Mouse (Mus musculus) neural tube, embryonic 14.5 days (tissue): ENCODE measurements around the gene Gm16181. TPM values are rescaled to one million over a fixed set of nuclear protein-coding genes. Genes with fewer than 3 reads are reported as not detected.
A peak's percentile ranks its signal among the peaks of the same experiment; 100 is the strongest.

Experiments used
- ATAC-seq: fragments of 200-750 bp; cut with Nextera tagmentation; 2 replicates; pipeline ENCODE4 v1.8.0; 2017; ENCODE audit warnings: low read depth, mild to moderate bottlenecking, moderate TSS enrichment, moderate library complexity
- H3K27ac ChIP-seq: fragments of 300-500 bp; sonication (generic); 2 replicates; pipeline ENCODE4 v1.5.1; 2014; ENCODE audit warnings: low read depth, mild to moderate bottlenecking, control low read depth, low read length, moderate library complexity, mixed read lengths
- H3K27me3 ChIP-seq: fragments of 300-500 bp; sonication (generic); 2 replicates; pipeline ENCODE4 v1.6.1; 2014; ENCODE audit warnings: low read length; ENCODE audit not compliant: control insufficient read depth, insufficient read depth
- H3K36me3 ChIP-seq: fragments of 300-500 bp; sonication (generic); 2 replicates; pipeline ENCODE4 v1.6.1; 2014; ENCODE audit warnings: low read length, mixed read lengths; ENCODE audit not compliant: control insufficient read depth, insufficient read depth
- H3K4me1 ChIP-seq: fragments of 300-500 bp; sonication (generic); 2 replicates; pipeline ENCODE4 v1.6.1; 2014; ENCODE audit warnings: low read length; ENCODE audit not compliant: control insufficient read depth, insufficient read depth
- H3K4me2 ChIP-seq: fragments of 300-500 bp; sonication (generic); 2 replicates; pipeline ENCODE4 v1.6.1; 2014; ENCODE audit warnings: mild to moderate bottlenecking, low read depth, low read length, control low read depth
- H3K4me3 ChIP-seq: fragments of 300-500 bp; sonication (generic); 2 replicates; pipeline ENCODE4 v1.5.1; 2014; ENCODE audit warnings: low read depth, low read length, control low read depth, mixed read lengths
- H3K9ac ChIP-seq: fragments of 300-500 bp; sonication (generic); replicated peaks from 2 replicates; pipeline ENCODE4 v1.6.1; 2014; ENCODE audit warnings: low read depth, mild to moderate bottlenecking, control low read depth, low read length, mixed read lengths
- H3K9me3 ChIP-seq: fragments of 300-500 bp; sonication (generic); 2 replicates; pipeline ENCODE4 v1.6.1; 2016; ENCODE audit warnings: low read length; ENCODE audit not compliant: control insufficient read depth
- WGBS: fragments of 180-500 bp; shearing (Covaris S2); extraction: QIAGEN DNeasy Blood & Tissue Kit; methylation state at CpG from one replicate; pipeline ENCODE4 v1.1.7; 2014; 5-methylcytosine and 5-hydroxymethylcytosine counted together
- polyA plus RNA-seq: library from polyadenylated mRNA; unstranded; fragments of >200 nt; fragmentation: Nextera tagmentation; extraction: Ambion mirVana; gene quantifications from 2 replicates; pipeline ENCODE4 v1.2.1, GENCODE M21; 2014

Gene Gm16181
- polyA plus RNA-seq, 1 experiment from 2014 or later: 0.44 TPM

DNA sequence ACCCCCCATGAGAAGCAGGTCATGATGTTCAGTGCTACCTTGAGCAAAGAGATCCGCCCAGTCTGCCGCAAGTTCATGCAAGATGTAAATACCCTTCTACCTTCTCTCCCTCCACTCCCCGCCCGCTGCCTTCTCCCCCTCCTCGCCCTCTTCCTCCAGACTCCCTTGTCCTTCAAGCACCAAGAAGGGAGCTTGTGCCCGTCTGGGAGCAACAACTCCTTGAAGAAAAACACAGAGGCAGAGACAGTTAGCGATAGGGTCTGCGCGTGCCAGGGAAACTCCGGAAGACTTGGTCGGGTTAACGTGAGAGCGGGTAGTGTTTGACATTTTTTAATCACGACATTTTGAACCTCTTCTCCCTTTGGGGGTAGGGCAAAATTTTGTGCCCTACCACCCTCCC is 28.4 kb downstream of the Gm16181 start:
- Histone ChIP-seq H3K27me3 (no peaks in the 10 kb centered on the region), H3K36me3 (peaks cover 98% of the 10 kb centered on the region), H3K4me3 (no peak overlapping the region), H3K9me3 (no peaks in the 10 kb centered on the region), H3K27ac (no peak overlapping the region), H3K4me1 (peaks cover 22% of the 10 kb centered on the region), H3K9ac (no peak overlapping the region), H3K4me2 (no peak overlapping the region)
- ATAC-seq: no peak
- WGBS: 89% methylated on average over 14 of the region's 14 CpGs

DNA sequence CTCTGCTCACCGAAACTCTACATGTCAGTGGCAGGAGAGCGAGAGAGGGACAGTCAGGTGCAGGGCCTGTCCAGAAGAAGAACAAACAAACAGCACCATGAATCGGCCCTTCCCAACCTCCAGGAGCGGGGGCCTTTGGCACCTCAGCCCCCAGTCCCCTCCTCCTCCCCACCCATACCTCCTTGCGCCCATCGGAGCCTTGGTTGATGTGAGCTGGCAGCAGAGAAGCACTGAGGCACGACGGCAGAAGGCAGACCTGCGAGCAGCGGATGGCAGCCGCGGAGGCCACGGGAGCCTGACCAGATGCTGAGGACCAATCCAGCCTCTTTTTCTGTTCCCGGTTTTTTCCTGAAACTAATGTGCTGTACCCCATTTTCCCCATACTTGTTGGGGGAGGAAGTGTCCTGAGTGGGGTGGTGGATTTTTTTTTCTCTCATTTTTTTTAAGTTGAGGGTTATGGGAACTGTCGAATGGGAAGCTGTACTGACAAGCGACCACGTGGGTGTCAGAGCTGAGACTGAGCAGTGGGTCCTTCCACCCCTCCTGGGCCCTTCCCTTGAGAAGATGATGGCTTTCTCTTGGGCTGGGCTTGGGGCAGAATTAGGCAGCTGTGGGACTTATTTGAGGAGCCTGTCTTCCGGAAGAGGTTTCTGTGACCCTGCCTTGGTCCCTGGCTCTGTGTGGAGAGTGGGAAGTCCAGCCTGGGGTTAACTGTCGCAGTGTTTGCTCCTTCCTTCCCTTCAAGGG is 29.0 kb downstream of the Gm16181 start:
- no peak overlapping the region for H3K4me3 ChIP-seq
- H3K4me2 ChIP-seq: no peak overlapping the region
- H3K36me3 ChIP-seq: peaks cover 95% of the 10 kb centered on the region
- H3K9ac ChIP-seq: no peak overlapping the region
- H3K4me1 ChIP-seq: peaks cover 15% of the 10 kb centered on the region
- ATAC-seq: no peak
- WGBS: 83% methylated on average over 19 of the region's 19 CpGs
- H3K27ac ChIP-seq: no peak overlapping the region
- H3K9me3 ChIP-seq: no peaks in the 10 kb centered on the region
- no peaks in the 10 kb centered on the region for H3K27me3 ChIP-seq

- no peaks in the 10 kb centered on the region for H3K9me3 ChIP-seq
- 93% methylated on average over 3 of the region's 3 CpGs for WGBS
- no peak overlapping the region for H3K27ac ChIP-seq
- H3K4me3 ChIP-seq: no peak overlapping the region
- H3K27me3 ChIP-seq: no peaks in the 10 kb centered on the region
- 0 out of 2 replicates have a peak, but pooled peaks cover 6% of the 10 kb centered on the region for H3K4me1 ChIP-seq
- H3K4me2 ChIP-seq: no peak overlapping the region
- ATAC-seq: no peak
- H3K36me3 ChIP-seq: peaks cover 86% of the 10 kb centered on the region
- no peak overlapping the region for H3K9ac ChIP-seq
These were observed 29.9 kb downstream of the Gm16181 start for GRCm38 (mm10) chr17:35250348-35251120.

- Histone ChIP-seq H3K4me1 (0 out of 2 replicates have a peak, but pooled peaks cover 2% of the 10 kb centered on the region), H3K27me3 (no peaks in the 10 kb centered on the region), H3K4me3 (no peak overlapping the region), H3K9me3 (no peaks in the 10 kb centered on the region), H3K27ac (no peak overlapping the region), H3K9ac (no peak overlapping the region), H3K4me2 (no peak overlapping the region), H3K36me3 (peaks cover 79% of the 10 kb centered on the region)
- no peak for ATAC-seq
- WGBS: 87% methylated on average over 15 of the region's 15 CpGs
These were observed 30.6 kb downstream of the Gm16181 start for GRCm38 (mm10) chr17:35251162-35251719.

DNA sequence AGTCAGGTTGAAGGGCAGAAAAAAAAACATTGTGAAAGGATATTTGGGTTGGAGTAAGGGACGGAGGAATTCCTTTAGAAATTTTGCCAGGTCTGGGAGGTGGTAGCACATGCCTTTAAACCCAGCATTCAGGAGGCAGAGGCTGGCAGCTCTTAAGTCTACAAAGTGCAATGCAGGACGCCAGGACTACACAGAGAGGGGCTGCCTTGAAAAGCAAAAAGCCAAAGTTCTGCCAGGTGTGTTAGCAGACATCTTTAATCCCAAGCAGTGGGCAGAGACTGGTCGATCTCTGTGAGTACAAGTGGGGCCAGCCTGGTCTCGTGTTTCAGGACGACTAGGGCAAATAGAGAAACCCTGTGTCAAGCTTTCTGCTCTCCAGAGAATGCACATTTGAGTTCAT is 31.3 kb downstream of the Gm16181 start:
- no peak overlapping the region for H3K4me2 ChIP-seq
- no peaks in the 10 kb centered on the region for H3K9me3 ChIP-seq
- H3K27ac ChIP-seq: no peak overlapping the region
- no peak overlapping the region for H3K9ac ChIP-seq
- WGBS: 93% methylated on average over 5 of the region's 5 CpGs
- no peaks in the 10 kb centered on the region for H3K4me1 ChIP-seq
- peaks cover 71% of the 10 kb centered on the region for H3K36me3 ChIP-seq
- no peak for ATAC-seq
- H3K4me3 ChIP-seq: no peak overlapping the region
- no peaks in the 10 kb centered on the region for H3K27me3 ChIP-seq

GRCm38 (mm10) chr17:35252619-35253292 is 32.1 kb downstream of the Gm16181 start:
- no peak overlapping the region for H3K27ac ChIP-seq
- no peaks in the 10 kb centered on the region for H3K27me3 ChIP-seq
- H3K9ac ChIP-seq: no peak overlapping the region
- no peaks in the 10 kb centered on the region for H3K4me1 ChIP-seq
- no peak overlapping the region for H3K4me3 ChIP-seq
- no peak for ATAC-seq
- peaks cover 63% of the 10 kb centered on the region for H3K36me3 ChIP-seq
- no peaks in the 10 kb centered on the region for H3K9me3 ChIP-seq
- no peak overlapping the region for H3K4me2 ChIP-seq
- WGBS: 87% methylated on average over 18 of the region's 18 CpGs

DNA sequence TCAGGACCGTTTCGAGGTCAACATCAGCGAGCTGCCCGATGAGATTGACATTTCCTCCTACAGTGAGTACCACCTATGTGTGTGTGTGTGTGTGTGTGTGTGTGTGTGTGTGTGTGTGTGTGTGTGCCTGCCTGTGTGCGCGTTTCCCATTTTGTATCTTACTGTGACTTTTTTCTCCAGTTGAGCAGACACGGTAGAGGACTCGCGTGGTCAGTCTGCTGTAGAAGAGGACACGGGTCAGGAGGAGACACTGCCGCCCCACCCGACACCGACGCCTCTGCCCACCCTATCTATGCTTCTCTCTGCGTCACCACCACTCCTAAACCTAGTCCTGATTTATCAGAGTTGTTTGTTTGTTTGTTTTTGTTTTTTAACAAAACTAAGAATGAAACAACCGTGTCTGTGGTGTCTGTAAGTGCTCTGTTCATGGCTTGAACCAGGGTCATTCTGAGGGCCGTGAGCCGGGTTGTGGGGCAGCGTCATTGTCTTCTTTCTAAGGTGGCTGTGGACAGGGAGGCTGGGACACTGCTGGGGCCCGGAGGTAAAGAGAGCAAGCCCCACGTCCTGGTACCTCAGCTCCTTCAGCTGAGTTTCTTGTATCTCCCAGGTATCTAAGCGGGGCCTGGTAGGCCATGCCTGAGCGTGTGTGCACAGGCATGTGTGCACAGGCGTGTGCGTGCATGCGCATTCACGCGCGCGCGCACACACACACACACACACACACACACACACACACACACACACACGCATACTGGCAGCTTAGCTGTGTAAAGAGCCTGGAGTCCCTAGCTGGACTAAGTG is 32.9 kb downstream of the Gm16181 start:
- Histone ChIP-seq H3K27ac (no peak overlapping the region), H3K4me2 (no peak overlapping the region), H3K9me3 (no peaks in the 10 kb centered on the region), H3K36me3 (peaks cover 56% of the 10 kb centered on the region), H3K27me3 (no peaks in the 10 kb centered on the region), H3K9ac (no peak overlapping the region), H3K4me1 (no peaks in the 10 kb centered on the region), H3K4me3 (no peak overlapping the region)
- ATAC-seq: peak; percentile 13; the same call in 1 of the 2 replicates
- WGBS: 88% methylated on average over 32 of the region's 32 CpGs

DNA sequence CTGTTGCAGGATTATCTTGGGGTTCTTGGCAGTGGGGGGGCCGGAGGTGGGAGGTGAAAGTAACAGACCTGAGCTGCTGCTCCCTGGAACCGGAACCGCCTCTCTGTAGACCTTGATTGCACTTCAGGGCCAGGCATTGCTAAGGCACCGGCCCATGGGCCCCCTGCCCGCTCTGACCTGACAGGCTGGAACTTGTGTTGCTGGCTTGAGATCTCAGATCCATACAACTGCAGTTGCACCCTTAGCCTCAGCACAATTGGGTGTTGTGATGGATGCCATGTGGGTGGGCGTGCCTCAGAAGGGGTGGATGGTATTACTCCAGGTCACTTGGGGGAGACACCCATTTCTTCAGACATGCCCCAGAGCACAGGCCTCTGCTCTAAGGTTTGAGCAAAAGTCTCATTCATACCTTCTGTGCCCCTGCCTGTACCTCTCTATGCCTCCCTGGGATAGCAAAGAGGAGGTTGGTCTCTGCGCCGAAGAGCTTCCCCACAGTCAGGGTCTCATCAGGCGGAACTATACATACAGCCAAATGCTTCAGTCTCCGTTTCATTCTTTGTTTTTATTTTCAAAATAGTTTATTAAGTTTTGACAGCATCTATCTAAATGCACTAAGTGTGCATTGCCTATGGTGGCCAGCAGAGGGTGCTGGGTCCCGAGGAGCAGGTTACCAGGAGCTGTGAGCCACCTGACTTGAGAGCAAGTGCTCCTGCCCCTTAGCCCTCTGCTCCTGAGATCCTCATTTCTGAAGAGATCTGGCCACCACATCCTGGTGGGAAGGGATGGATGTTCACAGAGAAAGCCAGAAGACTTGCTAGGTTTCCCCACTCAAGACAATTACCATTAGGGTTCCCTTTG is 33.8 kb downstream of the Gm16181 start:
- H3K4me1 ChIP-seq: no peaks in the 10 kb centered on the region
- no peak overlapping the region for H3K27ac ChIP-seq
- H3K4me2 ChIP-seq: no peak overlapping the region
- peak; percentile 22; the same call in 1 of the 2 replicates for ATAC-seq
- H3K9me3 ChIP-seq: no peaks in the 10 kb centered on the region
- no peak overlapping the region for H3K4me3 ChIP-seq
- no peak overlapping the region for H3K9ac ChIP-seq
- 55% methylated on average over 11 of the region's 11 CpGs for WGBS
- peaks cover 46% of the 10 kb centered on the region for H3K36me3 ChIP-seq
- no peaks in the 10 kb centered on the region for H3K27me3 ChIP-seq
